Mouse (Mus musculus): ENCODE results near the gene Lrrc30. TPM values are rescaled to one million over a fixed set of nuclear protein-coding genes. Genes with fewer than 3 reads are reported as not detected.

The Lrrc30 gene
- total RNA-seq, 1 experiment, result not detected

DNA sequence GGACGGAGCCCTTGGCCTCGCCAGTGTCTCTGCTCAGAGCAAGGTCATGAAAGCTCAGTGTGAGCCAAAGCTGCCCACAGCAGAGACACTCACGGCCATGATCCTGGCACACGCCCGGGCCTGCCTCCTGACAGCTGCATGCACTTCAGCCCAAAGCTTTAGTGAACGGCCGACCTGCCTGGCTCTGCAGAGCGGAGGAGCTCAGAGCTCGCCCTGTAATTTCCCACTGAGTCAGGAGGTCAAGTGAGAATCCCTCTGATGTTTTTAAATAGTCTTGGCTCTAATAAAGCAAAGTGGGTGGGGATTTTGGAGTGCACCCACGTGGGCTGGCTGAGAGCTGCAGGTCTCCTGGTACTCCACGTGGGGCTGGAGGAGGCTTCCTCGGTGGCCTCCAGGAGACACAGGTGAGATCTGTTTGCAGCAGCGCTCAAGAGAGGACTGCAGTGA is 3.3 kb downstream of the Lrrc30 start:
- Histone ChIP-seq H3K4me1 (ENCODE audit: control insufficient read depth in 2 of 2, insufficient read depth in 2 of 2, low read length in 2 of 2, poor library complexity in 1 of 2) (peaks cover 0 to 2% of the 10 kb centered on the region in 2 experiments; a peak in 1 of 4 replicates), H3K9ac (ENCODE audit: insufficient read depth, low read depth, low read length, poor library complexity, severe bottlenecking) (no peak overlapping the region), H3K4me3 (ENCODE audit: insufficient read depth in 1 of 2, low read depth in 1 of 2, low read length in 2 of 2, poor library complexity in 1 of 2, severe bottlenecking in 1 of 2) (no peak overlapping the region), H3K27ac (ENCODE audit: insufficient read depth, low read depth, low read length, poor library complexity, severe bottlenecking) (no peak overlapping the region), H3K36me3 (ENCODE audit: control insufficient read depth, insufficient read depth, low read length, poor library complexity, severe bottlenecking) (no peaks in the 10 kb centered on the region), H3K9me3 (ENCODE audit: control insufficient read depth, insufficient read depth, low read depth, low read length) (no peaks in the 10 kb centered on the region)
- in situ Hi-C loops (cut with MboI; ENCODE audit: low sequenced_read_pairs in 2 of 2, unreplicated experiment in 2 of 2), result no loop called here
- TF ChIP-seq HCFC1 (IDR thresholded peaks at IDR 0.05; ENCODE audit: borderline replicate concordance, insufficient read depth, low read length) (no peak), ZC3H11A (IDR thresholded peaks at IDR 0.05; ENCODE audit: borderline replicate concordance, low read depth, low read length) (no peak), ZNF384 (IDR thresholded peaks at IDR 0.05; ENCODE audit: low read depth, low read length) (no peak), MAFK (IDR thresholded peaks at IDR 0.05; ENCODE audit: insufficient read depth, low read depth, low read length) (no peak), CHD2 (IDR thresholded peaks at IDR 0.05; ENCODE audit: low read depth, low read length) (no peak)
- peak; percentile 12 for DNase-seq (ENCODE audit: low read depth, low spot score)

- Histone ChIP-seq H3K4me1 (ENCODE audit: control insufficient read depth in 2 of 2, insufficient read depth in 2 of 2, low read length in 2 of 2, poor library complexity in 1 of 2) (peaks cover 0 to 2% of the 10 kb centered on the region in 2 experiments; a peak in 1 of 4 replicates), H3K27ac (ENCODE audit: insufficient read depth, low read depth, low read length, poor library complexity, severe bottlenecking) (no peak overlapping the region), H3K4me3 (ENCODE audit: insufficient read depth in 1 of 2, low read depth in 1 of 2, low read length in 2 of 2, poor library complexity in 1 of 2, severe bottlenecking in 1 of 2) (no peak overlapping the region), H3K9me3 (ENCODE audit: control insufficient read depth, insufficient read depth, low read depth, low read length) (no peaks in the 10 kb centered on the region), H3K36me3 (ENCODE audit: control insufficient read depth, insufficient read depth, low read length, poor library complexity, severe bottlenecking) (no peaks in the 10 kb centered on the region), H3K9ac (ENCODE audit: insufficient read depth, low read depth, low read length, poor library complexity, severe bottlenecking) (no peak overlapping the region)
- DNase-seq (ENCODE audit: low read depth, low spot score), result no peak
- in situ Hi-C loops (cut with MboI; ENCODE audit: low sequenced_read_pairs in 2 of 2, unreplicated experiment in 2 of 2), result no loop called here
- no peak for TF ChIP-seq MAFK (IDR thresholded peaks at IDR 0.05; ENCODE audit: insufficient read depth, low read depth, low read length)
These were observed 4.0 kb downstream of the Lrrc30 start for GRCm38 (mm10) chr17:67628475-67628874.

DNA sequence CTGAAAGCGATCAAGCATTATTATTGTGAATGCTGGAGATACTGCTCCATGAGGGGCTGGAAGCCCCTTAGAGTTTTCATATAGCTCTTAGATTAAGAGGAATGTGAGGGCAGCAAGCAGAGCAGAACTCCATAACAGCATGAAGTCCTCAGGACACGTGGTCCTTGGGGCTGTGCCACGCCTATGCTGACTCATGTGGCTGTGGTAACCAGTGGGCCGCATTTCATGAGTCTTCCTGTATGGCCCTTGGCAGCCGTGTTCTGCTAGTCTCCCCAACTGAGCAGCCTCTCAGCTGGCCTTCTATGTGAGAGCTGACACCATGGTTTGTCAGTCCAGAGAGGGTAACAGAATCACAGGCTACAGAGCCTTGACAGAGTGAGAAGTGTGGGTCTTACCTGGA is 7.1 kb downstream of the Lrrc30 start:
- Histone ChIP-seq H3K4me1 (ENCODE audit: control insufficient read depth in 2 of 2, insufficient read depth in 2 of 2, low read length in 2 of 2, poor library complexity in 1 of 2) (peaks cover 0 to 2% of the 10 kb centered on the region in 2 experiments; a peak in 1 of 4 replicates), H3K9me3 (ENCODE audit: control insufficient read depth, insufficient read depth, low read depth, low read length) (no peaks in the 10 kb centered on the region), H3K36me3 (ENCODE audit: control insufficient read depth, insufficient read depth, low read length, poor library complexity, severe bottlenecking) (no peaks in the 10 kb centered on the region), H3K4me3 (ENCODE audit: insufficient read depth in 1 of 2, low read depth in 1 of 2, low read length in 2 of 2, poor library complexity in 1 of 2, severe bottlenecking in 1 of 2) (no peak overlapping the region), H3K27ac (ENCODE audit: insufficient read depth, low read depth, low read length, poor library complexity, severe bottlenecking) (no peak overlapping the region), H3K9ac (ENCODE audit: insufficient read depth, low read depth, low read length, poor library complexity, severe bottlenecking) (no peak overlapping the region)
- in situ Hi-C loops (cut with MboI; ENCODE audit: low sequenced_read_pairs in 2 of 2, unreplicated experiment in 2 of 2), result no loop called here
- DNase-seq (ENCODE audit: low read depth, low spot score), result no peak
- no peak for TF ChIP-seq ZNF384 (IDR thresholded peaks at IDR 0.05; ENCODE audit: low read depth, low read length)
- no peak for TF ChIP-seq CHD2 (IDR thresholded peaks at IDR 0.05; ENCODE audit: low read depth, low read length)
- no peak for TF ChIP-seq MAFK (IDR thresholded peaks at IDR 0.05; ENCODE audit: insufficient read depth, low read depth, low read length)
- TF ChIP-seq ZC3H11A (IDR thresholded peaks at IDR 0.05; ENCODE audit: borderline replicate concordance, low read depth, low read length), result no peak
- TF ChIP-seq HCFC1 (IDR thresholded peaks at IDR 0.05; ENCODE audit: borderline replicate concordance, insufficient read depth, low read length), result no peak

- no peak for DNase-seq (ENCODE audit: low read depth, low spot score)
- in situ Hi-C loops (cut with MboI; ENCODE audit: low sequenced_read_pairs in 2 of 2, unreplicated experiment in 2 of 2), result no loop called here
- Histone ChIP-seq H3K9me3 (ENCODE audit: control insufficient read depth, insufficient read depth, low read depth, low read length) (no peaks in the 10 kb centered on the region), H3K4me3 (ENCODE audit: insufficient read depth in 1 of 2, low read depth in 1 of 2, low read length in 2 of 2, poor library complexity in 1 of 2, severe bottlenecking in 1 of 2) (no peak overlapping the region), H3K27ac (ENCODE audit: insufficient read depth, low read depth, low read length, poor library complexity, severe bottlenecking) (no peak overlapping the region), H3K9ac (ENCODE audit: insufficient read depth, low read depth, low read length, poor library complexity, severe bottlenecking) (no peak overlapping the region), H3K36me3 (ENCODE audit: control insufficient read depth, insufficient read depth, low read length, poor library complexity, severe bottlenecking) (no peaks in the 10 kb centered on the region), H3K4me1 (ENCODE audit: control insufficient read depth in 2 of 2, insufficient read depth in 2 of 2, low read length in 2 of 2, poor library complexity in 1 of 2) (no peaks in the 10 kb centered on the region)
- TF ChIP-seq ZNF384 (IDR thresholded peaks at IDR 0.05; ENCODE audit: low read depth, low read length), result no peak
- no peak for TF ChIP-seq ZC3H11A (IDR thresholded peaks at IDR 0.05; ENCODE audit: borderline replicate concordance, low read depth, low read length)
- no peak for TF ChIP-seq MAFK (IDR thresholded peaks at IDR 0.05; ENCODE audit: insufficient read depth, low read depth, low read length)
- no peak for TF ChIP-seq CHD2 (IDR thresholded peaks at IDR 0.05; ENCODE audit: low read depth, low read length)
These were observed 13.5 kb downstream of the Lrrc30 start for GRCm38 (mm10) chr17:67619001-67619400.

- Histone ChIP-seq H3K36me3 (ENCODE audit: control insufficient read depth, insufficient read depth, low read length, poor library complexity, severe bottlenecking) (no peaks in the 10 kb centered on the region), H3K27ac (ENCODE audit: insufficient read depth, low read depth, low read length, poor library complexity, severe bottlenecking) (no peak overlapping the region)
- in situ Hi-C loops (cut with MboI; ENCODE audit: low sequenced_read_pairs in 2 of 2, unreplicated experiment in 2 of 2), result no loop called here
These were observed 18.1 kb downstream of the Lrrc30 start for GRCm38 (mm10) chr17:67614381-67614780.

More at GRCm38 (mm10) chr17:67614381-67614780, 18.1 kb downstream of the Lrrc30 start:
- Histone ChIP-seq H3K4me1 (ENCODE audit: control insufficient read depth in 2 of 2, insufficient read depth in 2 of 2, low read length in 2 of 2, poor library complexity in 1 of 2) (no peaks in the 10 kb centered on the region), H3K9ac (ENCODE audit: insufficient read depth, low read depth, low read length, poor library complexity, severe bottlenecking) (no peak overlapping the region), H3K9me3 (ENCODE audit: control insufficient read depth, insufficient read depth, low read depth, low read length) (no peaks in the 10 kb centered on the region), H3K4me3 (ENCODE audit: insufficient read depth in 1 of 2, low read depth in 1 of 2, low read length in 2 of 2, poor library complexity in 1 of 2, severe bottlenecking in 1 of 2) (no peak overlapping the region)
- TF ChIP-seq HCFC1 (IDR thresholded peaks at IDR 0.05; ENCODE audit: borderline replicate concordance, insufficient read depth, low read length), result no peak
- no peak for TF ChIP-seq MAFK (IDR thresholded peaks at IDR 0.05; ENCODE audit: insufficient read depth, low read depth, low read length)
- no peak for TF ChIP-seq CHD2 (IDR thresholded peaks at IDR 0.05; ENCODE audit: low read depth, low read length)
- TF ChIP-seq ZC3H11A (IDR thresholded peaks at IDR 0.05; ENCODE audit: borderline replicate concordance, low read depth, low read length), result no peak
- no peak for TF ChIP-seq ZNF384 (IDR thresholded peaks at IDR 0.05; ENCODE audit: low read depth, low read length)
- DNase-seq (ENCODE audit: low read depth, low spot score), result no peak

All from ES-E14 (cell line).